Mouse (Mus musculus) erythroblast, embryonic 14.5 days (primary cell): Measurements from ENCODE around the gene Vmn2r73. TPM values are rescaled to one million over a fixed set of nuclear protein-coding genes. Genes with fewer than 3 reads are reported as not detected.
"Not testable (repeated sequence)": the region's sequence is repeated elsewhere in the genome, so short reads cannot be mapped to it uniquely, and the experiment has no call there.

Experiments used
- H3K27me3 ChIP-seq: 2 replicates; pipeline ENCODE4 v1.6.1; 2012; ENCODE audit warnings: inconsistent platforms; ENCODE audit not compliant: control insufficient read depth
- H3K36me3 ChIP-seq: 2 replicates; pipeline ENCODE4 v1.6.1; 2012; ENCODE audit warnings: mild to moderate bottlenecking, inconsistent platforms; ENCODE audit not compliant: control insufficient read depth
- H3K4me1 ChIP-seq: 2 replicates; pipeline ENCODE4 v1.6.1; 2012; ENCODE audit warnings: inconsistent platforms; ENCODE audit not compliant: control insufficient read depth
- H3K4me3 ChIP-seq: replicated peaks from 2 replicates; pipeline ENCODE3; 2012; ENCODE audit warnings: moderate library complexity, mild to moderate bottlenecking, inconsistent platforms
- H3K9me3 ChIP-seq: 2 replicates; pipeline ENCODE4 v1.6.1; 2012; ENCODE audit warnings: low read length, inconsistent platforms, mixed read lengths; ENCODE audit not compliant: control insufficient read depth
- GATA1 ChIP-seq: IDR thresholded peaks from 2 replicates; pipeline ENCODE4 v1.6.1; 2012; ENCODE audit warnings: low read length, inconsistent platforms, mixed read lengths
- TAL1 ChIP-seq: IDR thresholded peaks from 3 replicates; pipeline ENCODE4 v1.6.1; 2012; ENCODE audit warnings: low read length, inconsistent platforms, mixed read lengths
- polyA plus RNA-seq: library from polyadenylated mRNA; stranded (reverse); fragments of >175 nt; gene quantifications from 2 replicates; pipeline ENCODE4 v1.2.3, GENCODE M21; 2012

The Vmn2r73 gene
- not detected in 2 replicates for polyA plus RNA-seq

DNA sequence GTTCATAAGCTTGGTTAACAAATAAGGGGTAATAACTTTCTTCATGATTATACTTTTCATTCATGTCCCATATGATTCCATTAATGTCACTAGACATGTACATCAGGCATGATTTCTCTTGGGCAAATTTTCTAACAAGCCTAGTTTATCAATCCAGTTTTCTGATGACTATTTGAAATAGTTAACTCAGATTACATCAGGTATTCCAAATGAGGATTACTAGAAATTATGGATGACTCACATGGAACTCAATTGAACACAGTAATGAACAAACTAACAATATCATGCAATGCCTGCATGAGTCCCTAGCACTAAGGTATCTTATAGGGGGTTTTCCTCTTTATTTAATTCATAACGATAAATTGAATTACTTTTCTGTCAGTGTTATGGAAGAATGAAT is at the start of gene Vmn2r73:
TSS of gene Vmn2r73 (minus strand) at position 101 of the 400 bp plus-strand sequence.
- no peaks in the 10 kb centered on the region for H3K9me3 ChIP-seq

DNA sequence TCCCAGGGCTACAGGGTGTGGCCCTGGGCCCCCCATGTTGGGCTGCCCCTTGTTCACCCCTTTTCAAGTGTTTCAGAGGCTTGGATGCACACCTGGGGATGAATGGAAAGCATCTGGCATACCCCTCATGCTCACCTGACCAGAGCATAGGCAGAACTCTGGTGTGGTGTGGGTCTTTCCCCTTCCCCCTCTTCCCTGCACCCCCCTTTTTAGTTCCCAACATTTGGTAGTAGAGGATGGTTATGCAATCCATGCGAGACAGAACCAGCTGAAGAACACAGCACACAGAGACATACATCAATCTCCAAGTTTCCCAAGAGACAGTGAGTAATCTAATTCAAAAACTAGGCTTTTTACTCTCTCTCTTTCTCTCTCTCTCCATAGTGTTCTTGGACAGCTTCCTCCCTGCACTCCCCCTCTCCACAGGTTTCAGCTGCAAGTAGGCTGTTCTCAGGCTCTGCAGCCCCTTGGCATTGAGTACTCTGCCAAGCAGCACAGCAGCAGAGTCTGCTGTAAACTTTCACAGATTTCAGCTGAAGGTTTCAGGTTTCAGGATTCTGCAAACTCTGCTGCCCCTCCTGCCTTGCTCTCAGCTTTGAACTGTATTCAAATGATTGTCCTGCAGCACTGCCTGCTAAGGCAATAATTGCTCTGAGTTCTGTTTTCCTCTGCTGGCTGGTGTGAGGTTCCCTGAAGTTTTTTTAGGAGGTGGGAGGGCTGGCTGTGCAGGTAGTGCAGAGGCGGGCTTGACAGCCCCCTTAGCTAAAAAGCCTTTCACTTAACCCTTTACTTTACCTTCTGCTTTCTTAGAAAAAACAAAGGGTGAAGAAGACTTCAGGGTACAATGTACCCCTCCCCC is 35.7 kb downstream of the Vmn2r73 start:
- H3K27me3 ChIP-seq: no peaks in the 10 kb centered on the region
- H3K4me1 ChIP-seq: no peaks in the 10 kb centered on the region
- H3K4me3 ChIP-seq: no peak overlapping the region
- H3K36me3 ChIP-seq: no peaks in the 10 kb centered on the region
- TF ChIP-seq GATA1: no peak
- TF ChIP-seq TAL1: no peak
- H3K9me3 ChIP-seq: peaks cover 6% of the 10 kb centered on the region; the same call in 1 of the 2 replicates

More for the DNA sequence above, at the start of gene Vmn2r73:
- H3K36me3 ChIP-seq: no peaks in the 10 kb centered on the region
- TF ChIP-seq TAL1: no peak
- no peak for TF ChIP-seq GATA1
- H3K4me3 ChIP-seq: no peak within 1 kb of the TSS
- no peaks in the 10 kb centered on the region for H3K4me1 ChIP-seq
- H3K27me3 ChIP-seq: no peaks in the 10 kb centered on the region

GRCm38 (mm10) chr7:85818092-85818491 is 58.0 kb downstream of the Vmn2r73 start:
- not testable (repeated sequence) for H3K27me3 ChIP-seq, H3K4me3 ChIP-seq, H3K36me3 ChIP-seq, H3K9me3 ChIP-seq, H3K4me1 ChIP-seq

Other genes with a start within 250 kb of the Vmn2r73 start
- 0.01 TPM in 2 replicates for gene Vmn2r72, start 121.2 kb downstream of the Vmn2r73 start, polyA plus RNA-seq
- gene Vmn2r74, start 85.4 kb upstream of the Vmn2r73 start, polyA plus RNA-seq: not detected in 2 replicates